ENCODE assay signal across 9 mouse cellular contexts in the genomic region with DNA sequence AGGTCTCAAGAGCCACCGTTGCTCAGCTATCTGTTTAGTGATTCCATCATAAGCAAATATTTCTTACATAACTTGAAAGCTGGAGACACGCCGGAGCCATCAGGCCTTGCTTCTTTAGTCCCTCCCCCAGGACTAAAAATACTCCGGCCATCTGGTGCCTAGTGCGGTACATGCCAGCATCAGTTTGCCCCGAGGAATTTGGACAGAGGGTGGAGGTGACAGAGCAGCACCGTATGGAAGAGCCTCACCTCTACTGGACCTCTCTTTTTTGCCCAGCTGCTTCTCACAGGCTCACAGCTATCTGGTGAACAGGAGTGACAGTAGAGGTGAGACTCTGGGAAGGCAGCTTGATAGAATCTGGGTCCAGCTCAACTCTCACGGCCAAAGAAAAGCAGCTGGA.
DNase-seq lines count a peak whose midpoint lies in the region; ATAC-seq and TF ChIP-seq lines count a peak whose summit lies in the region.
"Had no signal": no experiment of that assay in that cellular context is flagged by ENCODE, and none has a peak within 500 bp of the region (broad histone marks: within the 10 kb centered on the region; RNA-seq: fewer than 3 reads in every experiment).

No protein-coding gene starts in this region.

- no peaks in the 10 kb centered on the region for H3K4me1 ChIP-seq in lung, embryonic 14.5 days (ENCODE audit: insufficient read depth)

- no peaks in the 10 kb centered on the region for H3K9me3 ChIP-seq in lung, embryonic 14.5 days (ENCODE audit: low read depth, low read length)
- H3K9me3 ChIP-seq: limb, embryonic 13.5 days had no signal

- peak; percentile 62; the same call in 1 of the 2 replicates for ATAC-seq in lung, embryonic 14.5 days (ENCODE audit: insufficient read depth)

- no peak overlapping the region for H3K4me3 ChIP-seq in lung, embryonic 14.5 days (ENCODE audit: low read depth, low read length)
- H3K4me3 ChIP-seq: limb, embryonic 13.5 days had no signal

- intact Hi-C loops in gastrocnemius, postnatal 36 days (cut with DNase I) = loop anchor here (10.0 kb wide), 1 partner anchor 157 kb away; no protein-coding TSS in a partner anchor

- no peak for TF ChIP-seq CTCF in lung, embryonic 14.5 days (IDR thresholded peaks at IDR 0.05; ENCODE audit: low read depth)

- no peaks in the 10 kb centered on the region for H3K27me3 ChIP-seq in lung, embryonic 14.5 days (ENCODE audit: insufficient read depth, low read length)
- H3K27me3 ChIP-seq: limb, embryonic 13.5 days had no signal

- no peak overlapping the region for H3K27ac ChIP-seq in lung, embryonic 14.5 days (ENCODE audit: low read depth)
- H3K27ac ChIP-seq: limb, embryonic 13.5 days had no signal

- no peaks in the 10 kb centered on the region for H3K36me3 ChIP-seq in lung, embryonic 14.5 days (ENCODE audit: insufficient read depth)
- H3K36me3 ChIP-seq: limb, embryonic 13.5 days had no signal

- no peak overlapping the region for H3K9ac ChIP-seq in lung, embryonic 14.5 days
- H3K9ac ChIP-seq: limb, embryonic 13.5 days had no signal

- no peak overlapping the region for H3K4me2 ChIP-seq in lung, embryonic 14.5 days
- H3K4me2 ChIP-seq: limb, embryonic 13.5 days had no signal

- 32% methylated on average over 8 of the region's 8 CpGs for WGBS in lung, embryonic 14.5 days

- peak; percentile 13 for DNase-seq in lung, embryonic 14.5 days
- no peak for DNase-seq in lung, postnatal 4 days
- peak; percentile 98 for DNase-seq in cerebellum, adult 9-11 months
- peak; percentile 24 to 38 for DNase-seq in gastrocnemius, postnatal 36 days
- peak; percentile 28 to 60 for DNase-seq in left cerebral cortex, adult 8-10 months (ENCODE audit: low spot score in 2 of 2)
- no peak for DNase-seq in kidney, postnatal 4 days
- no peak for DNase-seq in c-Kit-positive CD71-positive TER-119-positive erythroid progenitor cells, embryonic 14.5 days (ENCODE audit: low spot score)
- DNase-seq: thymus, postnatal 4 days had no signal

Comparison
In these comparisons a context has a peak if more than half of its experiments do, and no peak if none do; other contexts are left out.
1. DNase-seq: peak in lung, embryonic 14.5 days (single experiment), cerebellum, adult 9-11 months (single experiment), gastrocnemius, postnatal 36 days (2 of 2) and left cerebral cortex, adult 8-10 months (2 of 2); none in lung, postnatal 4 days (0 of 2), kidney, postnatal 4 days (0 of 2) and c-Kit-positive CD71-positive TER-119-positive erythroid progenitor cells, embryonic 14.5 days (single experiment).